Mouse (Mus musculus) myocyte (in vitro differentiated cells): ENCODE data around the gene Mutyh. TPM values are rescaled to one million over a fixed set of nuclear protein-coding genes. Genes with fewer than 3 reads are reported as not detected.

Experiments used
- H3K27me3 ChIP-seq: one replicate; pipeline ENCODE4 v1.6.1; 2011; ENCODE audit not compliant: control insufficient read depth, insufficient read depth, insufficient read length
- H3K36me3 ChIP-seq: one replicate; pipeline ENCODE4 v1.6.1; 2011; ENCODE audit not compliant: control insufficient read depth, insufficient read depth
- H3K4me2 ChIP-seq: one replicate; pipeline ENCODE4 v1.6.1; 2011; ENCODE audit warnings: low read depth, control low read depth
- H3K4me3 ChIP-seq: one replicate; pipeline ENCODE4 v1.5.1; 2011; ENCODE audit warnings: mild to moderate bottlenecking, control low read depth, moderate library complexity
- H3K79me2 ChIP-seq: one replicate; pipeline ENCODE4 v1.6.1; 2011; ENCODE audit not compliant: control insufficient read depth, insufficient read depth
- H3ac ChIP-seq: one replicate; pipeline ENCODE4 v1.6.1; 2011; ENCODE audit not compliant: control insufficient read depth, insufficient read length
- CEBPB ChIP-seq: IDR thresholded peaks from 2 replicates; pipeline ENCODE4 v1.6.1; 2011; ENCODE audit warnings: mild to moderate bottlenecking, moderate library complexity; ENCODE audit not compliant: poor library complexity, insufficient read depth, severe bottlenecking
- E2F4 ChIP-seq: IDR thresholded peaks from one replicate; pipeline ENCODE4 v1.6.1; 2011; ENCODE audit warnings: mild to moderate bottlenecking, control low read depth, moderate library complexity; ENCODE audit not compliant: insufficient read depth
- MAX ChIP-seq: IDR thresholded peaks from one replicate; pipeline ENCODE4 v1.6.1; 2011; ENCODE audit warnings: low read depth, mild to moderate bottlenecking, control low read depth
- MYOD1 ChIP-seq, 3 experiments: IDR thresholded peaks; one replicate each; pipeline ENCODE4 v1.6.1; 2011; ENCODE audit warnings: control low read depth in 2 of 3, low read depth in 2 of 3, mild to moderate bottlenecking in 2 of 3, moderate library complexity in 1 of 3; ENCODE audit not compliant: insufficient read length in 2 of 3, control insufficient read depth in 1 of 3
- MYOG ChIP-seq, 3 experiments: IDR thresholded peaks; one replicate each; pipeline ENCODE4 v1.6.1; 2011; ENCODE audit warnings: control low read depth in 2 of 3, low read depth in 2 of 3, mild to moderate bottlenecking in 2 of 3; ENCODE audit not compliant: insufficient read length in 2 of 3, control insufficient read depth in 1 of 3, insufficient read depth in 1 of 3
- POLR2A ChIP-seq: IDR thresholded peaks from one replicate; pipeline ENCODE4 v1.6.1; 2011; ENCODE audit warnings: low read depth, mild to moderate bottlenecking, control low read depth, moderate library complexity; ENCODE audit not compliant: insufficient read length
- POLR2AphosphoS2 ChIP-seq: IDR thresholded peaks from one replicate; pipeline ENCODE4 v1.6.1; 2011; ENCODE audit warnings: low read depth, control low read depth; ENCODE audit not compliant: insufficient read length
- REST ChIP-seq: IDR thresholded peaks from one replicate; pipeline ENCODE4 v1.6.1; 2011; ENCODE audit warnings: mild to moderate bottlenecking, control low read depth, moderate library complexity; ENCODE audit not compliant: insufficient read depth, insufficient read length
- SRF ChIP-seq: IDR thresholded peaks from one replicate; pipeline ENCODE4 v1.6.1; 2011; ENCODE audit warnings: low read depth; ENCODE audit not compliant: control insufficient read depth, insufficient read length
- TCF12 ChIP-seq: IDR thresholded peaks from one replicate; pipeline ENCODE4 v1.6.1; 2011; ENCODE audit warnings: mild to moderate bottlenecking, control low read depth; ENCODE audit not compliant: poor library complexity, insufficient read depth, severe bottlenecking
- TCF3 ChIP-seq: IDR thresholded peaks from one replicate; pipeline ENCODE4 v1.6.1; 2011; ENCODE audit warnings: low read depth, control low read depth; ENCODE audit not compliant: insufficient read length
- USF1 ChIP-seq: IDR thresholded peaks from one replicate; pipeline ENCODE4 v1.6.1; 2011; ENCODE audit warnings: low read depth, mild to moderate bottlenecking, control low read depth, moderate library complexity
- polyA plus RNA-seq: library from polyadenylated mRNA; unstranded; fragments of >200 nt; fragmentation: generic; extraction: Trizol; gene quantifications from one replicate; pipeline ENCODE4 v1.2.1, GENCODE M21; 2012; ENCODE audit warnings: missing spikeins

The Mutyh gene
- polyA plus RNA-seq, 1 experiment, result 3.4 TPM

GRCm38 (mm10) chr4:116776391-116776790 lies 31.1 kb upstream of the Mutyh start:
- H3K36me3 ChIP-seq, result no peaks in the 10 kb centered on the region
- no peaks in the 10 kb centered on the region for H3K79me2 ChIP-seq
- H3K4me3 ChIP-seq, result no peak overlapping the region
- TF ChIP-seq TCF3, result no peak
- H3ac ChIP-seq, result no peak overlapping the region
- H3K27me3 ChIP-seq, result no peaks in the 10 kb centered on the region
- no peak overlapping the region for H3K4me2 ChIP-seq

GRCm38 (mm10) chr4:116777079-116777478 lies 30.4 kb upstream of the Mutyh start:
- Histone ChIP-seq H3K36me3 (no peaks in the 10 kb centered on the region), H3K4me3 (no peak overlapping the region), H3K79me2 (no peaks in the 10 kb centered on the region), H3K4me2 (no peak overlapping the region), H3K27me3 (no peaks in the 10 kb centered on the region), H3ac (no peak overlapping the region)
- no peak for TF ChIP-seq USF1
- no peak for TF ChIP-seq TCF12
- no peak for TF ChIP-seq CEBPB
- TF ChIP-seq MYOG (IDR thresholded peaks at IDR 0.05; ENCODE audit: control insufficient read depth in 1 of 3, insufficient read depth in 1 of 3, insufficient read length in 2 of 3, low read depth in 2 of 3), result no peak
- TF ChIP-seq MYOD1 (IDR thresholded peaks at IDR 0.05; ENCODE audit: control insufficient read depth in 1 of 3, insufficient read length in 2 of 3, low read depth in 2 of 3), result no peak
- TF ChIP-seq SRF, result no peak
- no peak for TF ChIP-seq POLR2A
- TF ChIP-seq REST, result no peak
- TF ChIP-seq POLR2AphosphoS2, result no peak
- no peak for TF ChIP-seq MAX
- TF ChIP-seq E2F4, result no peak
- TF ChIP-seq TCF3, result no peak

- Histone ChIP-seq H3K79me2 (no peaks in the 10 kb centered on the region), H3ac (no peak overlapping the region), H3K4me2 (no peak overlapping the region), H3K4me3 (no peak overlapping the region), H3K27me3 (no peaks in the 10 kb centered on the region), H3K36me3 (no peaks in the 10 kb centered on the region)
- TF ChIP-seq MYOD1 (IDR thresholded peaks at IDR 0.05; ENCODE audit: control insufficient read depth in 1 of 3, insufficient read length in 2 of 3, low read depth in 2 of 3) (no peak), CEBPB (no peak), SRF (no peak), REST (no peak), USF1 (no peak), TCF3 (no peak), MYOG (IDR thresholded peaks at IDR 0.05; ENCODE audit: control insufficient read depth in 1 of 3, insufficient read depth in 1 of 3, insufficient read length in 2 of 3, low read depth in 2 of 3) (no peak), POLR2A (no peak), E2F4 (no peak), POLR2AphosphoS2 (no peak), TCF12 (no peak), MAX (no peak)
Observed at GRCm38 (mm10) chr4:116780541-116780940, 27.0 kb upstream of the Mutyh start.

GRCm38 (mm10) chr4:116781366-116781765 lies 26.2 kb upstream of the Mutyh start:
- TF ChIP-seq POLR2A, result no peak
- TF ChIP-seq POLR2AphosphoS2, result no peak
- no peak for TF ChIP-seq CEBPB
- no peak for TF ChIP-seq TCF12
- no peak overlapping the region for H3ac ChIP-seq
- H3K4me3 ChIP-seq, result no peak overlapping the region
- H3K27me3 ChIP-seq, result no peaks in the 10 kb centered on the region
- H3K36me3 ChIP-seq, result no peaks in the 10 kb centered on the region
- H3K79me2 ChIP-seq, result no peaks in the 10 kb centered on the region
- H3K4me2 ChIP-seq, result no peak overlapping the region

DNA sequence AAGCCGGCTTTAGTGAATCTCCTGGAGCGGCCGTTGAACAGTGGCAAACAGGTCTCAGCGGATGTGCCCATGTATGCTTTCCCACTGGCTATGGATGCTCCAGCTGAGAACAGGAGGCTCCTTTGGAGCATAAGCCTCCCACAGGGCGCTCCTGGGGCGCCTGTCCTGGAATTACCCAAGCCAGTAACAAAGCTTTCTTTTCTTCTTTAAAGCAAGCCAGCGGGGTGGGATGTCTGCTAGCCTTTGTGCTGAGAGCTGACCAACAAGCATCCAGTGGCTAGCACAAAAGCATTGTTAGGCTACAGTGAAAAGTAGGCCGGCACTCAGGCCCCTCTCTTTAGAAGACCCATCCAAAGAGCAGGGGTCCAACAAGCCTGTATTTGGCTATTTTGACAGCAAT lies 25.4 kb upstream of the Mutyh start:
- no peak overlapping the region for H3K4me2 ChIP-seq
- H3ac ChIP-seq, result no peak overlapping the region
- H3K36me3 ChIP-seq, result no peaks in the 10 kb centered on the region
- TF ChIP-seq E2F4, result no peak
- TF ChIP-seq TCF3, result no peak
- no peak for TF ChIP-seq USF1
- no peak for TF ChIP-seq CEBPB
- TF ChIP-seq MYOD1 (IDR thresholded peaks at IDR 0.05; ENCODE audit: control insufficient read depth in 1 of 3, insufficient read length in 2 of 3, low read depth in 2 of 3), result no peak
- no peak for TF ChIP-seq MAX
- no peak for TF ChIP-seq MYOG (IDR thresholded peaks at IDR 0.05; ENCODE audit: control insufficient read depth in 1 of 3, insufficient read depth in 1 of 3, insufficient read length in 2 of 3, low read depth in 2 of 3)
- no peak for TF ChIP-seq TCF12
- TF ChIP-seq POLR2A, result no peak
- no peak for TF ChIP-seq SRF
- TF ChIP-seq POLR2AphosphoS2, result no peak
- no peak for TF ChIP-seq REST
- no peak overlapping the region for H3K4me3 ChIP-seq
- H3K79me2 ChIP-seq, result no peaks in the 10 kb centered on the region
- H3K27me3 ChIP-seq, result no peaks in the 10 kb centered on the region
